Mouse (Mus musculus) mouse trophoblast stem cell (cell line): ENCODE measurements around the gene Prl6a1.

ENCODE experiments used
- in situ Hi-C, 2 experiments: fragments of 300-500 bp; cut with MseI, MboI; formaldehyde crosslinking; loops; 2 replicates in 1 of 2; 3 replicates in 1 of 2; pipeline ENCODE4 v1.15.1; 2025

Prl6a1 gene

DNA sequence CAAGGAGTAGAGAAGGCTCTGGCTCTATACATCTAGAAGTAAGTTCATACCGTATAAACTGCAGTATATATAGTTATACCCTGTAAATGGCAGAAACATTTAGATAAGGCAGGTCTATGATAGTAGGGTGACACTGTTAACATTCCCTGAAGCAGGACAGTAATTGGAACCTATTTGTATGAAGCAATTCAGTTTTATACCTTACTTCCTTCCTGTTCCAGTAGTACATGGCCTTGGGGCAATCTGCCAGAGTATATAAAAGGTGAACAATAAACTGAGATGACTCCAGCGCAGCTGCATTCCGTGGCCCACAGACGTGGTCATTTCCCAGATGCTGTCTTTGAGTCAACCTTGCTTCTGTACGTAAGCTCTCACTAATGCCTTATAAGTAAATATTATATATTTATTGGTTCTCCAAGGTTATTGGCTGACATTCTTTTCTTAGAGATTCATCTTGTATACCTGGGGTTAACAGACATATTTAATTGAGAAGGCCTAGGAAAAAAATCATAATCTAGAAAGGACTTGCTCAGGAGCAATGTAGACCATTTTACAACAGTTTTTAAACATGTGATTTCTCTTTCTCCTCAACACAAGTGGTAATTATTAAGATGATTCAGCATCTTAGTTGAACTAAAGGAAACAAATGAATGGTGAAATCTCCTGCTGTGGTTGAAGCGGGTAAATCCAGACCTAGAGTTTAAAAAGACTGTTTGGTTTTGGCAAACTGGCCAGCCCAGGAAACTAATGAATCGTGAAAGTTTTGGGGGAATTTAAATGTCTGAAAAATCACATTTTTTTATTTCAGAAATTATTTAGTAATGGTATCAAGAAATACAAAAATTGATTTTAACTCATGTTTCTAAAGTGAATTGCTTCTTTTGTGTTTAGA, at the start of gene Prl6a1:
Gene Prl6a1, plus strand, starts transcription at position 294 of the 892 bp plus-strand sequence.
- in situ Hi-C loops, result no loop called here

DNA sequence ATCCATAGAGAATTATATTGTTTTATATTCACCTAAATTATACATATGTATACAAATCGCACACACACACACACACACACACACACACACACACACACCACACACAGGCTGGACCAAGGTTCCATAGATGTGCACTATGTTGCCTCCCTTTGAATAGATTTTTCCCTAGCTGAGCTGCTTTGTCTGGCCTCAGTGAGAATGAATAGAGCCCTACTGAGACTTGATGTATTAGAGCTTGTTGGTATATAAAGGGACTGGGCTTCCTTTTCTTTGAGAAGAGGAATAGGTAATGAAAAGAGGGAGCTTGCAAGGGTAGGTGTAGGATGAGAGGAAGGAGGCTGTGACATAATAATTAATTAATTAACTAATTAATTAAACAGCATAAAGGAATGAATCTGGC, 22.6 kb downstream of the Prl6a1 start:
- in situ Hi-C loops, result no loop called here

DNA sequence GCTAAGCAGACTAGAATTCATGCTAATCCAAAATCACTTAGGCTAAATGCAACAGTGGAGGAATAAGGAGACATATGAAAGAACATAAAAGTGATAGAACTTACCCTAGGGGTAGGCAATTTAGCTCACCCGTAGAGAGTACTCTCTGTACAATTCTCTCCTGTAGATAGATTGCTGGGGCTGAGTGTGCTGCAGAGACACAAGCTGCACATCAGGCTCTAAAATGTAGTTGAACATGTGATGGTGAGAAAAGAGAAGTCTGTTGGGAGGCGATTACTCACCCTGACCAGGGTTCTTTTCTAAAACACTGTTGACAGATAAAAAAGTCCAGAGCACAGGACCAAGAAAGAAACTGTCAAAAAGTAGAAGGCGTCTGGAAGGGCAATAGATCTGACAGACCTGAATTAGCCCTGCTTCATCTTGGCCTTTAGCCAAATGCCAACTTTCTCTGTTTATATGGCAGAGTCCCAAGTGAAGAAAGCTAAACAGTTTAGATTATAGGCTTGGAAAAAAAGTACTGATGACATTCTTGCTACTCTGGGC, 30.4 kb downstream of the Prl6a1 start:
- in situ Hi-C loops, result no loop called here

DNA sequence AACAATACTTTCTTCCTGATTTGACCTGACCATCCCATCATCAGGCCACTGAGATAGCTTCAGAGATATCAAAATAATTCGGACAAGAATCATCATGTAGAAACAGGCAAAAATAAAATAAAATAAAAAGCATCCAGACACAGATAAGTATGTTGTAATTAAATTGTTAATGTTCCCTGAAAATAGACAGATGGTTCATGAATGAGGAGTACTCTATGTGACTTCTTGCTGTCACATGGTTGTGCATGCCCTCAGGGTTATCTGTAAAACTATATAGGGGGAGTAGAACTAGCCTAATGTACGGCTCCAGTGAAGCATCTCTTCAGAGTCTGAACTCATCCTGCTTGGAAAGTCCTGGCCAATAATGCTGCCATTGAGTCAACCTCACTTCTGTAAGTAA, 32.9 kb downstream of the Prl6a1 start, which contains the start of gene Prl8a2:
Gene Prl8a2, plus strand, starts transcription at position 301 of the 400 bp plus-strand sequence.
- in situ Hi-C loops, result no loop called here
